Mouse (Mus musculus): ENCODE results near the gene Ffar4. TPM values are rescaled to one million over a fixed set of nuclear protein-coding genes. Genes with fewer than 3 reads are reported as not detected.

The Ffar4 gene
- polyA plus RNA-seq, 1 experiment from 2014 or later = not detected

DNA sequence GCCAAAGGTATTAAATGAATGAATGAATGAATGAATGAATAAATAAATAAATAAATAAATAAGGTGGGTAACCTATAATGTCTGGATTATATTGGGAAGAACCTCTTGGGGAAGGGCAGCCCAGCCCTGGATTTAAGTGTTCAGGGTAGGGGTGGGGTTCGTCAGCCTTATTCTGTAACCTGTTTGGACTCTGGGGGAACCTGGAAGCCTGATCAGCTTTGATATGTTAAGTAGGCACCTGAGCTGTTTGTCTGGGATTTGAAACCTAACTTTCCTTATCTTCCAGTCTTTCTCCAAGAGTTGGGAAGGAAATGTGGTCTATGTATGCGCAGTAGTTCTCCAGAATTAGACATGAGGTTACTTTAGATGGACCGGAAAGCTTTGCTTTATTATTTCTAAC lies 33.7 kb upstream of the Ffar4 start:
- Histone ChIP-seq H3K9ac (replicated peaks; ENCODE audit: low read depth, low read length) (no peak overlapping the region), H3K4me3 (replicated peaks; ENCODE audit: low read length) (no peak overlapping the region), H3K27me3 (replicated peaks; ENCODE audit: control insufficient read depth, insufficient read depth, low read length) (no peaks in the 10 kb centered on the region), H3K9me3 (ENCODE audit: control insufficient read depth, low read length) (no peaks in the 10 kb centered on the region), H3K4me1 (replicated peaks; ENCODE audit: control insufficient read depth, insufficient read depth, low read length) (no peaks in the 10 kb centered on the region), H3K27ac (ENCODE audit: low read length) (no peak overlapping the region), H3K36me3 (ENCODE audit: control insufficient read depth, insufficient read depth) (0 out of 2 replicates have a peak, but pooled peaks cover 4% of the 10 kb centered on the region), H3K4me2 (ENCODE audit: low read length) (no peak overlapping the region)
- no peak for ATAC-seq
- 90% methylated on average over 3 of the region's 3 CpGs for WGBS

DNA sequence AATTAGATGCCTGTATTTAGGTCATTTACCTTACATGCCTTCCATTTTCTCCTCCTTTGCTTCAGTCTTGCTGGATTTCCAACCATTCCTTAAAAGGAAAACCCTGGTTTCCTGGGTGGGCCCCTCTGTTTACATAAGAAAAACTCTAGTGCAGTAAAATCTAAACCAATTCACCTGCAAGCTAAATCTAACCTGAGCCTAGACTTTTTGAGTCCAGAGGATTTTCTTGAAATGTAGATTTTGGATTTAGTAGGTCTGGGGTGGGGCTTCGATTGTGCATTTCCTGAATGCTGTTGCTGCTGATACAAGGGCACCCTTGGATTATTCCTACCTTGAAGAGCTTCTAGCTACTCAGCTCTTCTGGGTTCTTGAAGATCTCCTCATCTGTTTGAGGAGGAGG lies 32.8 kb upstream of the Ffar4 start:
- Histone ChIP-seq H3K4me1 (replicated peaks; ENCODE audit: control insufficient read depth, insufficient read depth, low read length) (no peaks in the 10 kb centered on the region), H3K36me3 (ENCODE audit: control insufficient read depth, insufficient read depth) (0 out of 2 replicates have a peak, but pooled peaks cover 4% of the 10 kb centered on the region), H3K27me3 (replicated peaks; ENCODE audit: control insufficient read depth, insufficient read depth, low read length) (no peaks in the 10 kb centered on the region), H3K4me3 (replicated peaks; ENCODE audit: low read length) (no peak overlapping the region), H3K4me2 (ENCODE audit: low read length) (no peak overlapping the region), H3K27ac (ENCODE audit: low read length) (no peak overlapping the region), H3K9ac (replicated peaks; ENCODE audit: low read depth, low read length) (no peak overlapping the region), H3K9me3 (ENCODE audit: control insufficient read depth, low read length) (no peaks in the 10 kb centered on the region)
- no peak for ATAC-seq
- 94% methylated on average over 1 of the region's 1 CpGs for WGBS

DNA sequence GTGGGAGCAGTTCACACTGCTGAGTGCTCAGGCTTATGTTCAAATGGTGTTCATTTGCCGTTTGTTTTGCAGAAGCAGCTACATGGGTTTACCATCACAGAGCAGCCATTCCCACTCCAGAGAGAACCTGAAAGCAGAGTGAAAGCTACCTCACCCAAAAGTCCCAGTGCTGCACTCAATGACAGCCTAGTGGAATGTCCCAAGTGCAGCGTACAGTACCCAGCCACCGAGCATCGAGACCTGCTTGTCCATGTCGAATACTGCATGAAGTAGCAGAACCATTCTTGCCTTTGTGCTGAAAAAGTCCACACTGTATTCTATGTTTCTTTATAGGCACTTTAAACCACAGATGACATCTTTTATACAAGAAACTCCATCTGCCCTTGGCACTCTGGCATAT lies 23.6 kb upstream of the Ffar4 start:
- WGBS = 96% methylated on average over 5 of the region's 5 CpGs
- Histone ChIP-seq H3K9me3 (ENCODE audit: control insufficient read depth, low read length) (no peaks in the 10 kb centered on the region), H3K27me3 (replicated peaks; ENCODE audit: control insufficient read depth, insufficient read depth, low read length) (no peaks in the 10 kb centered on the region), H3K9ac (replicated peaks; ENCODE audit: low read depth, low read length) (no peak overlapping the region), H3K4me2 (ENCODE audit: low read length) (no peak overlapping the region), H3K4me1 (replicated peaks; ENCODE audit: control insufficient read depth, insufficient read depth, low read length) (no peaks in the 10 kb centered on the region), H3K4me3 (replicated peaks; ENCODE audit: low read length) (no peak overlapping the region), H3K27ac (ENCODE audit: low read length) (no peak overlapping the region), H3K36me3 (ENCODE audit: control insufficient read depth, insufficient read depth) (0 out of 2 replicates have a peak, but pooled peaks cover 2% of the 10 kb centered on the region)
- no peak for ATAC-seq

DNA sequence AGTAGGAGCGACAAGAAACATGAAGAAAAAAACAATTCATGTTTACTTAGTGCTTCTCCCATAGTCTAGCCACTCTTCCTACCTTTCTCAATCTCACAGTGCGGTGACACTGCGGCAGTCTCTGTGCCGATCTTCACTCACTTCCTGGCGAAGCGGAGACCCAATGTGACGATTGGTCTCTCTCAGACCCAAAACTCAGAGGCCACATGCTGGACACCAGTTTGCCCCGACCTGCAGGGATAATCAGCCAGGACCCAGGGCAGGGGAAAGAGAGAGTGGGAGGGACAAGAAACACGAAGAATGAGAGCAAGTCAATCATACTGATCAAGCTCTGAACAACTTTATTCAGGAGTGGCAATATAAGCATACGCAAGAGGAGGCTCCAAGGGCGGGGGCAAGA lies 21.8 kb upstream of the Ffar4 start:
- Histone ChIP-seq H3K9me3 (ENCODE audit: control insufficient read depth, low read length) (no peaks in the 10 kb centered on the region), H3K4me3 (replicated peaks; ENCODE audit: low read length) (no peak overlapping the region), H3K27me3 (replicated peaks; ENCODE audit: control insufficient read depth, insufficient read depth, low read length) (no peaks in the 10 kb centered on the region), H3K27ac (ENCODE audit: low read length) (no peak overlapping the region), H3K4me1 (replicated peaks; ENCODE audit: control insufficient read depth, insufficient read depth, low read length) (no peaks in the 10 kb centered on the region), H3K9ac (replicated peaks; ENCODE audit: low read depth, low read length) (no peak overlapping the region), H3K4me2 (ENCODE audit: low read length) (no peak overlapping the region), H3K36me3 (ENCODE audit: control insufficient read depth, insufficient read depth) (0 out of 2 replicates have a peak, but pooled peaks cover 2% of the 10 kb centered on the region)
- 86% methylated on average over 11 of the region's 11 CpGs for WGBS
- ATAC-seq = no peak

DNA sequence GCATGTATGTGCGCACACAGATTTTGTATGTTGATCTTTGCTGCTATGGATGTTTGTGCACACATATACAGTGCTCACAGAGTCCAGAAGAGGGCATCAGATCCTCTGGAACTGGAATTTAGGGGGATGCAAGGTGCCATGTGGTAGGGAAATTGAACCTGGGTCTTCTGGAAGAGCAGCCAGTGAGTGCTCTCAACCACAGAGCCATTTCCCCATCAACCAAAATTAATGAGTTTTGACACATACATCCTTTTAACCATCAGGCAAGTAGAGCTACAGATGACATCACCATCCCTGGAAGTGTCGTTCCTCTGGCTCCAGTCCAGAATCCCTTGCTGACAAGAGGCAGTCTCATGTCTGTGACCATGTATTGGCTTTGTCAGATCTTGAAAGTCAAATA lies 20.6 kb upstream of the Ffar4 start:
- 58% methylated on average over 2 of the region's 2 CpGs for WGBS
- Histone ChIP-seq H3K4me2 (ENCODE audit: low read length) (no peak overlapping the region), H3K4me1 (replicated peaks; ENCODE audit: control insufficient read depth, insufficient read depth, low read length) (no peaks in the 10 kb centered on the region), H3K9ac (replicated peaks; ENCODE audit: low read depth, low read length) (no peak overlapping the region), H3K36me3 (ENCODE audit: control insufficient read depth, insufficient read depth) (no peaks in the 10 kb centered on the region), H3K27me3 (replicated peaks; ENCODE audit: control insufficient read depth, insufficient read depth, low read length) (no peaks in the 10 kb centered on the region), H3K27ac (ENCODE audit: low read length) (no peak overlapping the region), H3K9me3 (ENCODE audit: control insufficient read depth, low read length) (no peaks in the 10 kb centered on the region), H3K4me3 (replicated peaks; ENCODE audit: low read length) (no peak overlapping the region)
- peak; percentile 47; the same call in 1 of the 2 replicates for ATAC-seq

DNA sequence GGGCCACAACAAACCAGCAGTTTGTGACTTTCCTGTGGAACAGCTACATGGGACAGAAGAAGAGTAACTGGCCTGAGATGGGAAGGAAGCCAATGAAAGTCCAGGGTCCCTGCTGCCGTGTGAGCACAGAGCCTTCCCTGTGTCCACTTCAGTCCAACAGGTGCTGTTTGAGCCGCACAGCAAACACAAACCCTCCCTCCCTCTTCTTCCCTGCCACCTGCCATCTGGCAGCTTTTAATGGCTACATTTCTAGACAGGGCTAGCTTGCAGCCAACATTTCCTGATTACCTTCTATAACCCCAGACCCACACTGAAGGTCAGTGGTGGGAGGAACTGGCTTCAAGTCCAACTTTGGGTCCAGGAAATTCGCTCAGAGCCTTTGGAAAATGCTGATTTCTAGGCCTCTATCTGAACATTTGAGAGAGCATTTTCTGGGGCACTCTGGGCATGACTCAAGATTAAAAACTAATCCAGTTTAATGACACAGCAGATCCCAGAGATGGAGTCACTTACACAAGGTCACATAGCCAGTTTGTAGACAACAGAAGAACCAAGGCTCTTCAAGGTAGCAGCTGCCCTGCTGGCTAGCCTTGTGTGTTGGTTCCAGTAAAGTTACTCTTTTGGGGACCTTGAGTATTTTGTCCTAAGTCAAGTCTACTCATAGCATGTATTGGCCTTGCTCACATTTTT lies 18.9 kb upstream of the Ffar4 start:
- Histone ChIP-seq H3K4me3 (replicated peaks; ENCODE audit: low read length) (no peak overlapping the region), H3K27me3 (replicated peaks; ENCODE audit: control insufficient read depth, insufficient read depth, low read length) (no peaks in the 10 kb centered on the region), H3K9ac (replicated peaks; ENCODE audit: low read depth, low read length) (no peak overlapping the region), H3K4me1 (replicated peaks; ENCODE audit: control insufficient read depth, insufficient read depth, low read length) (no peaks in the 10 kb centered on the region), H3K27ac (ENCODE audit: low read length) (no peak overlapping the region), H3K36me3 (ENCODE audit: control insufficient read depth, insufficient read depth) (no peaks in the 10 kb centered on the region), H3K9me3 (ENCODE audit: control insufficient read depth, low read length) (no peaks in the 10 kb centered on the region), H3K4me2 (ENCODE audit: low read length) (no peak overlapping the region)
- no peak for ATAC-seq
- whole genome bisulfite sequencing = 66% methylated on average over 3 of the region's 3 CpGs

DNA sequence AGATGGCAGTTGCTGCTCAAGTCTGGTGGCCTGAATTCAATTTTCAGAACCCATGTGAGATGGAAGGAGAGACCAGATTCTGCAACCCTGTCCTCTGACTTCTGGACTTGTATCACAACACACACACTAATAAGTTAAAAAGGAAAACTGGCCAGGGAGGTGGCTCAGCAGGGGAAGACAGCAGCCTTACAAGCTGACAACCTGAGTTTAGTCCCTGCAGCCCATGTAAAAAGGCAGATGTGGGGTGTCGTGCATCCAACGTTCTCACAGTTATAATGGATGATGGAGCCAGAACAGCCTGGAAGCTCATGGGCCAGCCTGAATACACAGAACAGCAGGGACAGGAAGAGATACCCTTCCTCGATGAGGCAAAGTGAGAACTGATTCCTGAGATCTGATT lies 15.5 kb upstream of the Ffar4 start:
- no peak for ATAC-seq
- H3K27me3 ChIP-seq (replicated peaks; ENCODE audit: control insufficient read depth, insufficient read depth, low read length) = no peaks in the 10 kb centered on the region
- no peaks in the 10 kb centered on the region for H3K9me3 ChIP-seq (ENCODE audit: control insufficient read depth, low read length)
- no peak overlapping the region for H3K4me2 ChIP-seq (ENCODE audit: low read length)
- no peaks in the 10 kb centered on the region for H3K36me3 ChIP-seq (ENCODE audit: control insufficient read depth, insufficient read depth)
- H3K4me3 ChIP-seq (replicated peaks; ENCODE audit: low read length) = no peak overlapping the region
- no peak overlapping the region for H3K27ac ChIP-seq (ENCODE audit: low read length)
- H3K4me1 ChIP-seq (replicated peaks; ENCODE audit: control insufficient read depth, insufficient read depth, low read length) = no peaks in the 10 kb centered on the region
- H3K9ac ChIP-seq (replicated peaks; ENCODE audit: low read depth, low read length) = no peak overlapping the region
- WGBS = 75% methylated on average over 3 of the region's 3 CpGs

DNA sequence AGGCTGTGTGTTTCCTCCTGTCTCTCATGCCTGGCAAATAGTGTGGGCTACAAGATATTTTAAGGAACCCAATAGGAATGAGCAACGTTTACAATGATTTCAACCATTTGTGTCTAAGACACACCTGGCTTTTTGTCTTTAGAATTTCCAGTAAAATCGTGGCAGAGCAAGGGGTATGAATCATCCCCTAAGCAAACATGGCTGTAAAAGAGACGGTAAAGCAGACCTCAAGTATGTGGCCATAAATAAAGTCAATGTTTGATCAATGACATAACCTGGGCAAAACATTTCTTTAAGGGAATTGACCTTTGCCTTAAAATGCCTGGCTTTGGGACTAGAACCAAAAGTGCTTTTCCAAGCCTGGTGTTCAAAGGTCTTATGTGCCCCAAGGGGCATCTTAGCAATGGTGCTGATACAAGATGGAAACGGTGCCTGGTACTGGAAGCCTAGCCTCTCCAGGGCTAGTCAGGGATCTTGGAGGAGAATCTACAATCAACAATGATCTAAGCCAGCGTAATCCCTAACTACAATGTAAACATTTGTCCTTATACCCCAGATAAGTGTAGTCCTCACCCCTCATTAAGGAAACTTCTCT lies 13.8 kb upstream of the Ffar4 start:
- no peak overlapping the region for H3K27ac ChIP-seq (ENCODE audit: low read length)
- WGBS = 86% methylated on average over 5 of the region's 5 CpGs
- no peak overlapping the region for H3K4me2 ChIP-seq (ENCODE audit: low read length)
- H3K4me3 ChIP-seq (replicated peaks; ENCODE audit: low read length) = no peak overlapping the region
- H3K27me3 ChIP-seq (replicated peaks; ENCODE audit: control insufficient read depth, insufficient read depth, low read length) = no peaks in the 10 kb centered on the region
- no peak overlapping the region for H3K9ac ChIP-seq (replicated peaks; ENCODE audit: low read depth, low read length)
- no peak for ATAC-seq
- H3K9me3 ChIP-seq (ENCODE audit: control insufficient read depth, low read length) = no peaks in the 10 kb centered on the region
- no peaks in the 10 kb centered on the region for H3K4me1 ChIP-seq (replicated peaks; ENCODE audit: control insufficient read depth, insufficient read depth, low read length)
- H3K36me3 ChIP-seq (ENCODE audit: control insufficient read depth, insufficient read depth) = no peaks in the 10 kb centered on the region

DNA sequence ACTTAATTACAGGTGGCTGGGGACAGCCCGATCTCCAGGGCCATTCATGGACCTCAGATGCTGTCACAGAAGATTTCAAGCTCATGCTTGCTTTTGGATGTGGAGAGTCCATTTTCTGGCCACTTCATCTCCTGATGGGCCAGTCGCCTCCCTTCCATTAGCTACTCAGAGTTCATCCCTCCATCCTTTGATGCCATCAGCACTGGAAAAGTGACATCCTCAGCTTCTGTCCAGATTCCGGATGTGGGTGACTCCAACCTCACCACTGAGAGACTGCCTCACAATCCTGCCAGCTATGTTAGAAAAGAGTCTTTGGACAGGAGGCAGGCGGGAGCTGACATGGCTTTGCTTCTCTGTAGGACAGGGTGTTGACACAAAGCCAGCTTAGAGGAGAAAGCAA lies 11.0 kb upstream of the Ffar4 start:
- H3K36me3 ChIP-seq (ENCODE audit: control insufficient read depth, insufficient read depth) = no peaks in the 10 kb centered on the region
- no peak overlapping the region for H3K9ac ChIP-seq (replicated peaks; ENCODE audit: low read depth, low read length)
- no peaks in the 10 kb centered on the region for H3K9me3 ChIP-seq (ENCODE audit: control insufficient read depth, low read length)
- no peak overlapping the region for H3K4me3 ChIP-seq (replicated peaks; ENCODE audit: low read length)
- 89% methylated on average over 4 of the region's 4 CpGs for WGBS
- no peaks in the 10 kb centered on the region for H3K4me1 ChIP-seq (replicated peaks; ENCODE audit: control insufficient read depth, insufficient read depth, low read length)
- no peak overlapping the region for H3K27ac ChIP-seq (ENCODE audit: low read length)
- no peak overlapping the region for H3K4me2 ChIP-seq (ENCODE audit: low read length)
- no peaks in the 10 kb centered on the region for H3K27me3 ChIP-seq (replicated peaks; ENCODE audit: control insufficient read depth, insufficient read depth, low read length)
- ATAC-seq = no peak

All from forebrain, embryonic 16.5 days (tissue).